Mouse (Mus musculus) lung, adult 2 months (tissue): ENCODE data around the gene Kif21b. TPM values are rescaled to one million over a fixed set of nuclear protein-coding genes. Genes with fewer than 3 reads are reported as not detected.
A peak's percentile ranks its signal among the peaks of the same experiment; 100 is the strongest.

Experiments
- DNase-seq: peaks from one replicate; pipeline ENCODE4 v3.0.0; 2022
- H3K4me1 ChIP-seq: fragments of 200-500 bp; 2 replicates; pipeline ENCODE4 v1.6.1; 2011; ENCODE audit warnings: low read length; ENCODE audit not compliant: control insufficient read depth, insufficient read depth
- H3K4me3 ChIP-seq: fragments of 200-500 bp; replicated peaks from 2 replicates; pipeline ENCODE3; 2011; ENCODE audit warnings: low read depth, mild to moderate bottlenecking, control low read depth, low read length; ENCODE audit errors: extremely low read depth
- CTCF ChIP-seq: fragments of 200-500 bp; IDR thresholded peaks from 2 replicates; pipeline ENCODE4 v1.5.1; 2011; ENCODE audit warnings: mild to moderate bottlenecking, low read length, control low read depth; ENCODE audit not compliant: insufficient read depth
- POLR2A ChIP-seq: fragments of 200-500 bp; IDR thresholded peaks from 2 replicates; pipeline ENCODE4 v1.6.1; 2011; ENCODE audit warnings: low read depth, mild to moderate bottlenecking, control low read depth, low read length, borderline replicate concordance; ENCODE audit errors: extremely low read depth
- WGBS: fragments of 180-500 bp; shearing (Covaris S2); methylation state at CpG from one replicate; pipeline ENCODE4 v1.1.7; 2018; 5-methylcytosine and 5-hydroxymethylcytosine counted together
- polyA plus RNA-seq: library from polyadenylated mRNA; depleted of rRNA; stranded (reverse); fragments of >200 nt; gene quantifications from 2 replicates; pipeline ENCODE4 v1.2.3, GENCODE M21; 2012

Kif21b gene
- polyA plus RNA-seq, 1 experiment, result 14.4 TPM

- H3K4me1 ChIP-seq, result peaks cover 12% of the 10 kb centered on the region
- 40% methylated on average over 10 of the region's 10 CpGs for WGBS
- no peak overlapping the region for H3K4me3 ChIP-seq
- no peak for DNase-seq
- TF ChIP-seq CTCF, result no peak
- no peak for TF ChIP-seq POLR2A
These were observed 4.3 kb upstream of the Kif21b start for GRCm38 (mm10) chr1:136126895-136127294.

DNA sequence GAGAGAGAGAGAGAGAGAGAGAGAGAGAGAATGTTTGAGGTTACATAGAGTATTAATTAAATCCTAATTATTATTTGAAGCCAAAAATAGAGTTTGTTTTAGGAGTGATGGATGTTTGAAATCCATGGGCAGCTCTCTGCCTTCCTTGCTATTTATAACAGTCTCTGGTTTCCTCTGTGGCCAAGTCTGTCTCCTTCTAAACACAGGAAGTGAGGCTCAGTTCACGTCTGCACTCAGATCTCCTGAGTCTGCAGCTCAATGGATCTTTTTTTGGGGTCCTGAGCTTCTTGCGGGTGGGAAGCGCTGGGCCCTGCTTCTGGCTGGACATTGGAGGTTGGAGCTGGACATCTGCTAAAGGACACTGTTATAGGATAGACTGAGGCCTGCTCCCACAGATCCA is 3.3 kb upstream of the Kif21b start:
- TF ChIP-seq POLR2A (no peak), CTCF (no peak)
- no peak overlapping the region for H3K4me3 ChIP-seq
- peaks cover 18% of the 10 kb centered on the region for H3K4me1 ChIP-seq
- no peak for DNase-seq
- 45% methylated on average over 3 of the region's 3 CpGs for WGBS

DNA sequence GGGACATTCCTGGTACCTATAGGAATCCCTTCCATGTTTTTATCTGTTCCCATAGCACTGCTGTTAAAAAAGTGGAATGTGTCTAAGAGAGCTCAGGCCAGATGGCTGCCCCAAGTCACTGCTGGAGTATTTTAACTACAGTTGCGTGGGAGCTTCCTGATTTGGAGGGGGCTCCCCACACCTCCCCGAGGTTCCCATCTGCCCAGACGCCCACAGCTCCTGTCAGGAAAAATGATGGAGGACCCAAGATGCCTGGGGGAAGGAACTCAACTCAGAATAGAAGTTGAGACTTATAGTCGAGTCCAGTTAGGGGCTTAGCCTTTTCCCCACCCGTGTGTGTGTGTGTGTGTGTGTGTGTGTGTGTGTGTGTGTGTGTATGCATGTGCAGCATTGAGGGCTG is 2.8 kb upstream of the Kif21b start:
- no peak for DNase-seq
- Histone ChIP-seq H3K4me1 (peaks cover 22% of the 10 kb centered on the region), H3K4me3 (no peak overlapping the region)
- no peak for TF ChIP-seq CTCF
- TF ChIP-seq POLR2A, result no peak
- 42% methylated on average over 5 of the region's 5 CpGs for WGBS

GRCm38 (mm10) chr1:136128944-136129589 is 2.1 kb upstream of the Kif21b start:
- WGBS, result 58% methylated on average over 4 of the region's 4 CpGs
- no peak for TF ChIP-seq POLR2A
- TF ChIP-seq CTCF, result no peak
- no peak overlapping the region for H3K4me3 ChIP-seq
- DNase-seq, result no peak
- H3K4me1 ChIP-seq, result peaks cover 26% of the 10 kb centered on the region

DNA sequence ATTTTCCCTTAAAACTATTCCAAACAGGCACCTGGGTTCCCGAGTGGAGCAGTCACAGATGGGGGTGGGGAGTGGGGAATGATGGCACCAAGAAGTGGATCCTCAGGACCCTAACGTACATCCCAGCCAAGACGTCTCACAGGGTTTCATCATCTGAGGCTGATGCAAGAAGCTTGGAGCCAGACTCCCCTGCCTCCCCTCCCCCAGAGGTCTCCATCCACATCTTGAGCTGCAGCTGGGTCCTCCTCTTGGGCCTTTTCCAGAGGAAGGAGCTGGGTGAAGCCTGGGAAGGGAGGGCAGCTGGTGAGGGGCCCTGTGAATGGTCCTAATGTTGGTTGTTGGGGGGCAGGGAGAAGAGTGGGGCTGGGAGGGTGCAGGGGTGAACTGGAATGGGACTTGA is 1.1 kb upstream of the Kif21b start:
- Histone ChIP-seq H3K4me3 (no peak overlapping the region), H3K4me1 (peaks cover 33% of the 10 kb centered on the region)
- WGBS, result 68% methylated on average over 3 of the region's 3 CpGs
- no peak for DNase-seq
- TF ChIP-seq POLR2A, result no peak
- TF ChIP-seq CTCF, result no peak

- TF ChIP-seq POLR2A (no peak), CTCF (no peak)
- WGBS, result 2% methylated on average over 43 of the region's 43 CpGs
- Histone ChIP-seq H3K4me3 (peak overlapping the region; percentile 59), H3K4me1 (peaks cover 41% of the 10 kb centered on the region)
- no peak for DNase-seq
These were observed 558 bp downstream of the Kif21b start for GRCm38 (mm10) chr1:136131603-136132291.

DNA sequence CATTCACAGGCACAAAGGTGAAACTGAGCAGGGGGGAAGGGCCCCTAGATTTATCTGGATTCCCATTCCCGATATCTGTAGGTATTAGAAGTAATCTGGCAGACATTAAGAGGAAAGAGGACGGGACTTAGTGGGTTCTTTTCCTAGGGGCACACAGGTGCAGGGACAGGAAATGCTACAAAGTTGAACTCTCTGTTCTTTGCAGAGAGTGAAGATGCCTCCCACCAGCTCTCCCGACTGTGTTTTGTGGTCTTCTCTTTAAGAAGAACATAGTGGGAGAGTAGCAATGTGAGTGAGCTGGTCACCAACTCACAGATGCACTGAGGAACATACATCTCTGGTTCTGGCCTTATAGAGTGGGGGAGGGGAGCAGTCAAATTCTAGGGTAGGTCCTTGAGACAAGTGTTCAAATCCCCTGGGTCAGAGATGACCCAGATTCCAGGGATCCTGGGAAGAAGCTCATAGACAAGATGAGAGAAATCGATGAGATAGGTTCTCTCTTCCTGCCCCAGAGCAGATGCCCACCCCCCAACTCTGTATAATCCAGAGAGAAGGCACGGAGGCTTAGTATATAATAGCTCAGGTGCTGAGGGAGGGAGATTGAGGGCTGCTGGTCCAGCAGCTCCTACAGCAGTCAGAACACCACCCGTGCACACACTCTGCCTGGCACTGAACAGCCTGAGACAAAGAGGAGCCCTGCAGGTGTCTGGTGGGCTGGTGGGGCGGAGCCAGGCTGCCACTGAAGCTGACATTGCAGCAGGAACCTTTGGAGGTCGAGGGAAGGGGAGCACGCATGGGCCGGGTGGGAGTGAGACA is 1.4 kb downstream of the Kif21b start:
- Histone ChIP-seq H3K4me1 (peaks cover 39% of the 10 kb centered on the region), H3K4me3 (peak overlapping the region; percentile 59)
- DNase-seq, result no peak
- TF ChIP-seq POLR2A (no peak), CTCF (no peak)
- 65% methylated on average over 10 of the region's 10 CpGs for WGBS

DNA sequence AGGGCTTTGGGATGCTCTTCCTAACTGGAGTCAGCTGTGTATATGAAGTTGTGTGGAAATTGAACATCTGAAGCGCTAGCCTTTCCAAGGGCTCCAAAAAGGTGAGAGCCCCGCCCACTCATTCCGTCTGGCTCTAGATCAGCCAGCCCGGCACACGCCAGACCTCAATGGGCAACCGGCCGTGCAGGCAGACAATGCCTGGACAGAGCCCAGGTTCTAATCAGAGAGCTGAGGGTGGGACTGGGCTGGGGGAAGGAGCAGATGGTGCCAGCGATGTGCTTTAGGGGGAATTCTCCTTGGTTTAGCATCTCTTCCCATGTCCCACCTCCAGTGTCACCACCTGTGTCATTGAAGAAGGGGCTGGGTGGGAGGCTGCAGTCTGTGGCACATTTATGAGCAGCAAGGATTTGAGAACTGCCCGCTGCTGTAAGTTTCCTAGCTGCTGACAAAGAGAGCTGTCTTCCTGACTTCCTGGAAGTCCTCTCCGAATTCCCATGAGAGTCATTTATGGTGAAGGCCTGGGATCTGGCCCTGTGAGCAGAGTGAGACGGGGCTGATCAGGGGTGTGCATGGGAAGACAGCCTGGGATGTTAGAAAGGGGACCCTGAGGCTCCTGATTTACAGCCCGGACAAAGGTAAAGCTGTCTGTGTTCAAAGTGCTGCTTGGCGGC is 2.5 kb downstream of the Kif21b start:
- Histone ChIP-seq H3K4me1 (peaks cover 42% of the 10 kb centered on the region), H3K4me3 (no peak overlapping the region)
- WGBS, result 39% methylated on average over 13 of the region's 13 CpGs
- DNase-seq, result no peak
- no peak for TF ChIP-seq CTCF
- TF ChIP-seq POLR2A, result no peak

- no peak overlapping the region for H3K4me3 ChIP-seq
- H3K4me1 ChIP-seq, result peaks cover 42% of the 10 kb centered on the region
- WGBS, result 78% methylated on average over 2 of the region's 2 CpGs
- DNase-seq, result no peak
- TF ChIP-seq CTCF, result no peak
- no peak for TF ChIP-seq POLR2A
These were observed 3.4 kb downstream of the Kif21b start for GRCm38 (mm10) chr1:136134547-136134946.

- peaks cover 42% of the 10 kb centered on the region for H3K4me1 ChIP-seq
- DNase-seq, result no peak
- 15% methylated on average over 1 of the region's 1 CpGs for WGBS
- H3K4me3 ChIP-seq, result no peak overlapping the region
- no peak for TF ChIP-seq CTCF
- TF ChIP-seq POLR2A, result no peak
These were observed 3.9 kb downstream of the Kif21b start for GRCm38 (mm10) chr1:136135046-136135445.
